8 mouse cellular contexts compared by ENCODE assay signal in the genomic region with DNA sequence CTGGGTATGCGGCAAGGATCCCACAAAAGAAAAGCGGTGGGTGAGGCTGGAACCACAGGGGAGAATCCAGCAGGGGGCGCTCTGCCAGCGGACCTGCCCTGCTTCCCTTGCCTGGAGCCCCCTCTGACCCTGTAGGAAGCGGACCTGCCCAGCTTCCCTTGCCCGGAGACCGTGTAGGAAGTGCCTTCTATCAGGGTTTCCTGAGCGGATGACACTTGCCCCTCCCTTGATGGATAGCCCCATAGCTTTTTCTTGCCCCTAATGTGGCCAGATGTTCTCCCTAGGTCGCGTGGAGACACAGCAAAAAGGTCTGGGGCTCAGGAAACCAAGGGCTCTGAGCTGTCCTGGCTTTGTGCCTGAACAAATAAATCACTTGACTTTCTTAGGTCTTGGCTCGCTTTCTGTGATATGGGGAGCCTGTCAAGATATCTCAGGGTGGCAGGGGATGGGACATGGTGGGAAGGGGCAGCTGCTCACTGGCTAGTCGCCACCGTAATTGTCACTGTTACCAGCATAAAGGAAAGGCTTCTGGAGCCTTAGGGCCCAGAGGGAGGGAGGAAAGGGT. TPM values are rescaled to one million over a fixed set of nuclear protein-coding genes. Genes with fewer than 3 reads are reported as not detected.
A peak's percentile ranks its signal among the peaks of the same experiment; 100 is the strongest.
DNase-seq lines count a peak whose midpoint lies in the region; ATAC-seq lines count a peak whose summit lies in the region.

No protein-coding gene starts in this region.

- H3K9me3 ChIP-seq in forebrain, embryonic 16.5 days (ENCODE audit: control insufficient read depth, low read length), result no peaks in the 10 kb centered on the region

- no peaks in the 10 kb centered on the region for H3K27me3 ChIP-seq in forebrain, embryonic 16.5 days (replicated peaks; ENCODE audit: control insufficient read depth, insufficient read depth, low read length)

- peak; percentile 9 for DNase-seq in T-cell, adult 2 months (ENCODE audit: low spot score)
- peak; percentile 71 to 83 for DNase-seq in cerebellum, adult 18-20 months
- DNase-seq in heart, postnatal 4 days, result peak; percentile 92
- DNase-seq in layer of hippocampus, postnatal 10 days (ENCODE audit: low spot score in 2 of 2), result peak; percentile 71 to 79
- DNase-seq in lung, postnatal 25 days (ENCODE audit: low spot score), result peak; percentile 81
- DNase-seq in retina, postnatal 1 day, result peak; percentile 85
- DNase-seq in Muller cell, postnatal 12 days (ENCODE audit: inconsistent ontology term), result no peak

- H3K27ac ChIP-seq in forebrain, embryonic 16.5 days (ENCODE audit: low read length), result no peak overlapping the region; the same call in 1 of the 2 replicates

- H3K9ac ChIP-seq in forebrain, embryonic 16.5 days (replicated peaks; ENCODE audit: low read depth, low read length), result peak overlapping the region; percentile 48

- 12% methylated on average over 13 of the region's 13 CpGs for WGBS in forebrain, embryonic 16.5 days

- peak overlapping the region; percentile 13 for H3K4me3 ChIP-seq in forebrain, embryonic 16.5 days (replicated peaks; ENCODE audit: low read length)

- peaks cover 13% of the 10 kb centered on the region for H3K4me1 ChIP-seq in forebrain, embryonic 16.5 days (replicated peaks; ENCODE audit: control insufficient read depth, insufficient read depth, low read length)

- peak; percentile 82 for ATAC-seq in forebrain, embryonic 16.5 days

- peak overlapping the region; percentile 43 for H3K4me2 ChIP-seq in forebrain, embryonic 16.5 days (ENCODE audit: low read length)

- no peaks in the 10 kb centered on the region for H3K36me3 ChIP-seq in forebrain, embryonic 16.5 days (ENCODE audit: control insufficient read depth, insufficient read depth)

RNA-seq across cellular contexts. Expression of a gene that starts 36.8 kb away (rescaled TPM):
- 212 and 226 TPM in 2 replicates for polyA plus RNA-seq in forebrain, embryonic 16.5 days (2015; fragmentation: Nextera tagmentation; extraction: Ambion mirVana)
- 100 to 1,000 TPM; 175 to 186 TPM for total RNA-seq in heart, postnatal 4 days (2021)
- total RNA-seq in layer of hippocampus, postnatal 10 days (2021), result 100 to 1,000 TPM; 232 to 253 TPM

RNA-seq across cellular contexts. Expression of a gene that starts 55.3 kb away (rescaled TPM):
- not detected in 2 replicates for polyA plus RNA-seq in forebrain, embryonic 16.5 days (2015; fragmentation: Nextera tagmentation; extraction: Ambion mirVana)
- under 1 TPM in 1 of 2 experiments, not detected in 1; 0.12 TPM for total RNA-seq in heart, postnatal 4 days (2021)
- under 1 TPM; 0.32 to 0.42 TPM for total RNA-seq in layer of hippocampus, postnatal 10 days (2021)
